Mouse (Mus musculus) brown adipose tissue, adult 24 weeks (tissue): ENCODE results near the gene Rere. TPM values are rescaled to one million over a fixed set of nuclear protein-coding genes. Genes with fewer than 3 reads are reported as not detected.

Source experiments
- H3K27ac ChIP-seq: fragments of 200-500 bp; replicated peaks from 2 replicates; pipeline ENCODE4 v1.5.1; 2012; ENCODE audit warnings: low read depth, mild to moderate bottlenecking, low read length
- H3K4me1 ChIP-seq: fragments of 200-500 bp; 2 replicates; pipeline ENCODE4 v1.6.1; 2012; ENCODE audit warnings: low read length, mixed read lengths; ENCODE audit not compliant: control insufficient read depth, insufficient read depth, insufficient read length
- H3K4me3 ChIP-seq: fragments of 200-500 bp; 2 replicates; pipeline ENCODE4 v1.5.1; 2012; ENCODE audit warnings: low read depth, mild to moderate bottlenecking, low read length, moderate library complexity; ENCODE audit not compliant: insufficient read depth
- polyA plus RNA-seq: library from polyadenylated mRNA; stranded (reverse); fragments of >200 nt; gene quantifications from 2 replicates; pipeline ENCODE4 v1.2.4, GENCODE M21; 2012; ENCODE audit not compliant: missing spikeins, insufficient read depth, insufficient read length

Gene Rere
- polyA plus RNA-seq, 1 experiment: 39.8 TPM

- Histone ChIP-seq H3K4me3 (no peak overlapping the region), H3K27ac (no peak overlapping the region), H3K4me1 (0 out of 2 replicates have a peak, but pooled peaks cover 2% of the 10 kb centered on the region)
Observed at GRCm38 (mm10) chr4:150338906-150339650, 57.6 kb downstream of the Rere start.

- no peaks in the 10 kb centered on the region for H3K4me1 ChIP-seq
- no peak overlapping the region for H3K27ac ChIP-seq
- H3K4me3 ChIP-seq: no peak overlapping the region
Observed at GRCm38 (mm10) chr4:150340796-150341525, 59.5 kb downstream of the Rere start.

- H3K27ac ChIP-seq: no peak overlapping the region
- no peak overlapping the region for H3K4me3 ChIP-seq
Observed at GRCm38 (mm10) chr4:150344526-150344925, 63.1 kb downstream of the Rere start.

GRCm38 (mm10) chr4:150346651-150347386, 65.4 kb downstream of the Rere start:
- Histone ChIP-seq H3K4me3 (no peak overlapping the region), H3K27ac (no peak overlapping the region), H3K4me1 (peaks cover 2% of the 10 kb centered on the region; the same call in 1 of the 2 replicates)

More at GRCm38 (mm10) chr4:150344526-150344925, 63.1 kb downstream of the Rere start:
- H3K4me1 ChIP-seq: no peaks in the 10 kb centered on the region

GRCm38 (mm10) chr4:150347387-150347672, 65.9 kb downstream of the Rere start:
- no peak overlapping the region for H3K27ac ChIP-seq
- peaks cover 2% of the 10 kb centered on the region; the same call in 1 of the 2 replicates for H3K4me1 ChIP-seq
- no peak overlapping the region for H3K4me3 ChIP-seq

- Histone ChIP-seq H3K4me1 (peaks cover 2% of the 10 kb centered on the region; the same call in 1 of the 2 replicates), H3K27ac (no peak overlapping the region), H3K4me3 (no peak overlapping the region)
Observed at GRCm38 (mm10) chr4:150349680-150350101, 68.2 kb downstream of the Rere start.

- Histone ChIP-seq H3K27ac (no peak overlapping the region), H3K4me3 (no peak overlapping the region), H3K4me1 (peaks cover 2% of the 10 kb centered on the region; the same call in 1 of the 2 replicates)
Observed at GRCm38 (mm10) chr4:150351419-150352075, 70.1 kb downstream of the Rere start.

GRCm38 (mm10) chr4:150352736-150353135, 71.3 kb downstream of the Rere start:
- Histone ChIP-seq H3K27ac (no peak overlapping the region), H3K4me1 (peaks cover 2% of the 10 kb centered on the region; the same call in 1 of the 2 replicates), H3K4me3 (no peak overlapping the region)

- peaks cover 2% of the 10 kb centered on the region; the same call in 1 of the 2 replicates for H3K4me1 ChIP-seq
- no peak overlapping the region for H3K4me3 ChIP-seq
- no peak overlapping the region for H3K27ac ChIP-seq
Observed at GRCm38 (mm10) chr4:150353376-150353900, 72.0 kb downstream of the Rere start.

GRCm38 (mm10) chr4:150355801-150356200, 74.4 kb downstream of the Rere start:
- no peak overlapping the region for H3K4me3 ChIP-seq
- H3K27ac ChIP-seq: no peak overlapping the region
- 0 out of 2 replicates have a peak, but pooled peaks cover 2% of the 10 kb centered on the region for H3K4me1 ChIP-seq

- peaks cover 6% of the 10 kb centered on the region; the same call in 1 of the 2 replicates for H3K4me1 ChIP-seq
- H3K4me3 ChIP-seq: no peak overlapping the region
- no peak overlapping the region for H3K27ac ChIP-seq
Observed at GRCm38 (mm10) chr4:150361986-150362691, 80.7 kb downstream of the Rere start.

GRCm38 (mm10) chr4:150362858-150363257, 81.4 kb downstream of the Rere start:
- Histone ChIP-seq H3K27ac (no peak overlapping the region), H3K4me1 (peaks cover 6% of the 10 kb centered on the region; the same call in 1 of the 2 replicates), H3K4me3 (no peak overlapping the region)

- H3K4me1 ChIP-seq: peaks cover 6% of the 10 kb centered on the region; the same call in 1 of the 2 replicates
- no peak overlapping the region for H3K4me3 ChIP-seq
- no peak overlapping the region for H3K27ac ChIP-seq
Observed at GRCm38 (mm10) chr4:150364786-150365185, 83.3 kb downstream of the Rere start.
